Mouse (Mus musculus): Measurements from ENCODE around the gene Vmn1r85. TPM values are rescaled to one million over a fixed set of nuclear protein-coding genes. Genes with fewer than 3 reads are reported as not detected.

Vmn1r85 gene
- not detected for polyA plus RNA-seq (2012; fragmentation: generic; extraction: Trizol)

DNA sequence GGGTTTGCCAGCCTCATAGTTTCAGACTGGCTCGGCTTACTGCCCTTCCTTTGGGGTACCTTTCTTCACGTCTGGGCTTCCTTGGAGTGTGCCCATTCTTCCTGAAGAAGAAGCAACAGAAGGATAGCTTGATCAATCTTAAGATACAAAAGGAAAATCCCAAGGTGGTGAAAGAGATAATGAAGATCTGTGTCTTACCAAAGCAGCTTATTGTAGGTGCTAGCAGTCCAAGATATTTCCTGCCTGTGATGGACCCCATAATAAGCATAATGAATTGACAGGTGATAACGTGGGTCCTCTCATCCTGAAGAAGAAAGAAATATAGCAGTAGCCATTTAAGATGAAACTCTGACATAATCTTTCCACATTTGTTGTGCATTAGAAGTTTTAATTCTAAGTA lies at the start of gene Vmn1r85:
Gene Vmn1r85, minus strand, starts transcription at position 101 of the 400 bp plus-strand sequence.

DNA sequence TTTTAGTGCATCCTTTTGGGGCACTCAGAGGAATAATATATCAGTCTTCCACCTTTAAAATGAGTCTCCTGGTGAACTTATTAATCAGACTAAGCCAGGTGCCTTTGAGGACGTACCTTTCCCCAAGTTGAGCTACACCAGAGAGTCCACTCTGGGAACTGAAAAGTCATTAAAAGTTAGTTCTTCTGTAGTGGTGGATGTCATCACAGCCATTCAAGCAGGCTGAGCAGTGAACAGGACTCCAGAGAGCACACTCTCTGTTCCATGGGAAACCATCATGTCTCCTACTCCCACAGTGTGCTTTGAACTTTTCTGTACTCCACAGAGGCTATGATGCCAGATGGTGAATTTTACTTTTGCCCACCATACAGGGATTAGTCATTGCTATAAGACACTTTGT lies 45.1 kb upstream of the Vmn1r85 start, which contains the start of gene Vmn1r87:
Gene Vmn1r87, minus strand, starts transcription at position 101 of the 400 bp plus-strand sequence.

DNA sequence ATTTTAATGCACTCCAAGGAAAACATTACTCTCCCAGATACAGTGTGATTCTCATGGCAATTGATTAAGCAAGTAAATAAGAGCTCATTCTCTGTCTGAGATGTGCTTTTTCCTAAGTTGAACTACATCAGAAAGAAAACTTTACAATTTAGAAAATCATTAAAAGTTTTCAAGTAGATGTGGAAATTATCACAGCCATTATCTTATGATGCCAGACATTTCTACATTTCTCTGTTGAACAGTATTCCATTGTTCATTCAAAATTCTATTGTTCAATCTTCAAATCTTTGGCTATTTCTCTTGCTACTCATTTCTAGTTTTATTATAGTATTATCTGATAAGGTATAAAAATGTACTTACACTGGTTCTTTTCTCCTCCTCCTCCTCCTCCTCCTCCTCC lies 24.8 kb upstream of the Vmn1r85 start, which contains the start of gene Vmn1r86:
Gene Vmn1r86, minus strand, starts transcription at position 101 of the 400 bp plus-strand sequence.

DNA sequence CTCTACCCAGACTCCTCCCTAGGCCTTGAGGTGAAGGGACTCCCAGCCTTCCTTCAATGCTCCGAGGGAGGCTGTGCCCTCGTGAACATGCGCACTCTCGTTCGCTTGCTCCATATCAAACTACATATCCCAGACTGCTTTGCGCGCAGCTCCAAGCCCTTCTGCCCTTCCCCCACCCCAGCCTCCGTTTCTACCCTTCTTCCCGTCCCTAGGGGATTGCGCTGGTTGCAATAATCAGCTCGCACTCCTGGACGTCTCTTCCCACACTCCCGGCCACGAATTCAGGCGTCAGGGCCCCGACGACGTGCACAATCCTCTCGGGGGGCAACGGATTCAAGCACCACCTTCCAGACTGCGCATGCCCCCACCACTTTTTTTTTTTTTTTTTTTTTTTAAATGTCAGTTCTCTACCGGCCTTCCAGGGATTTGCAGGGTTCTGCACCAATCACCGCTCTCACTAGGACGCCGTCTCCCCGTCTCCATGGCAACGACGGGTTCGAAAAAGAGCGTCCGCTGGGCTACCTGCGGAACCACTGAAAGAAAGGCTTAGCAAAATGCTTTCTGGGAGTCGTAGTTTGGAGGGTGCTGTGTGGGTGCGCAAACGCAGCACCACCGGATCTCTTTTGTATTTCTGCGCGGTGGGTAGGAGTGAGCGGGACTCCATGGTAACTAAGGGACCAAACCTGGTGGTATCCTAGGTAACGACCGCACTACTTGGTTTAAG lies 40.5 kb downstream of the Vmn1r85 start, which contains the start of gene Mzf1:
Gene Mzf1, minus strand, starts transcription at position 478 of the 724 bp plus-strand sequence.

DNA sequence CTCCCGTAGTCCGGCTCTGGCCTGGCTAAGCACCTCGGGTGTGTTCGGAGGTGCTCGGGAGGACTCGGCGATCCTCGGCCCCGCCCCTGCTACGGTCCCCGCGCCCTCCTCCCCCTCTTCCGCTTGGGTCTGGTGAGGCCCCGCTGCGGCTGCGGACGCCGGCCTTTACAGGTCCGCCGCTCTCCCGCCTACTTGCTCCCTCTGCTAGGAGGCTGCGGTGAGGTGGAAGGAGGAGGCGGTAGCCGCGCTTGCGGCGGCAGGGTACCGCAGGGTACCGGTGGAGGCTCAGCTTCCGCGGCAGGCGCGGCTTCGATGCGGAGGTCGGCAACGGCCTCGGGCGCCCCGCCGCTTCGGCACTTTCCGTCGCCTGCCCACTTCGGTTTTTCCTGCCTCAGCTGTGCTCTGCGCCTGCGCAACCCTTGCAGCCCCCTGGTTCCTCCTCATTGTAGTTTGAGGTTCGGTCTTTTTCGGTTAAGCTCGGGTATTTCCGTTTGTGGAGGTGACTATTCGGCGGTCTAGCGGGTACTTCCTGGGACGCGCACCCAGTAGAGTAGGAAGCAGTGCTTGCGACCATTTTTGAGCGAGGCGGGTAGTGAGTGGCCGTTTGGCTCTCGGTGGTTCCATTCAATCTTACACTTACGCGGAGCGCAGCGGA lies 56.9 kb downstream of the Vmn1r85 start, which contains the start of gene Ube2m:
Gene Ube2m, minus strand, starts transcription at position 375 of the 655 bp plus-strand sequence.

DNA sequence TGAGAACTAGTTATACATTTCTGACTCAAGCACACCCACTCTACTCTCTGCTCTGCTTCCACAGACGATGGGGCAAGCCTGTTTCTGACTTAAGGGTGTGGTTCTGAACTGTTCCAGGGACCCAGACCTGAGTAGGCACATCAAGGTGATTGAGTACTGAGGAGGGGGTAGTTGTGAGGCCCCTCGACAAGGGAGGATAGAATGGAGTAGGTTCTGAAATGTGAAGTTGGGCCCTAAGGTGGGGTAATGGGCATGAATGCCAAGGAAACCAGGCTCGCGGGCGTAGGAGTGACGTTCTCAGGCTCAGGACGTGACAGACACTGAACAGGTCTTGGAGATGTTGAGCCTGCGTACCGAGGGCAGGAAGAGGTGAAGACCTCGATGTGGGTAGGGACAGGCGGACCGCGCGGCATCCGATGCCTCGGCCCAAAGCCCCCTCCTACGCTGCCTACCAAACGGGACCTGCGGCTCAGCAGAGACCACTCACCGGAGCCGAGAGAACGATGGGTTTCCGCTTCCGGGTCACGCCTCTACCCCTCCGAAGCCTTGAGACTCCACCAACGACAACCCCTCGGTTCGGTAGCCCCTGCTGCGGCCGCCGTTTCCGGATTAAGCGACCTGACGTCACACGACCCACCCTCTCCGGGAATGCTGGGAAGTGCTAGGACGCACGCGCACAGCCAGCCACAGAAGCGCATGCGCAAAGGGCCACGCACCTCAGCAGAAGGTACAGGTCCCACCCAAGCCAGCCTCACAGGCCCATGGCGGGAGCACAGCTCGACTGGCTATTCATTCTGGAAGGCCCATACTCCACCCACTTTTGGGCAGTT lies 60.6 kb downstream of the Vmn1r85 start, which contains the start of gene Chmp2a:
Gene Chmp2a, minus strand, starts transcription at position 660 of the 830 bp plus-strand sequence.

Other genes starting within 250 kb of the Vmn1r85 start
- gene Zfp128, start 214.0 kb downstream of the Vmn1r85 start, polyA plus RNA-seq (2012; fragmentation: generic; extraction: Trizol) = 1 to 10 TPM in 1 of 2 experiments, under 1 TPM in 1; 0.20 to 2.1 TPM
- gene Zscan22, start 197.4 kb downstream of the Vmn1r85 start, polyA plus RNA-seq (2012; fragmentation: generic; extraction: Trizol) = 1 to 10 TPM; 1.5 to 5.6 TPM
- gene Rps5, start 172.9 kb downstream of the Vmn1r85 start, polyA plus RNA-seq (2012; fragmentation: generic; extraction: Trizol) = 1,000 to 10,000 TPM; 2,873 to 4,278 TPM
- gene Rnf225, start 167.8 kb downstream of the Vmn1r85 start, polyA plus RNA-seq (2012; fragmentation: generic; extraction: Trizol) = 1 to 10 TPM in 1 of 2 experiments, under 1 TPM in 1; 0.30 to 1.0 TPM
- gene Zfp324, start 129.3 kb downstream of the Vmn1r85 start, polyA plus RNA-seq (2012; fragmentation: generic; extraction: Trizol) = 1 to 10 TPM; 3.1 to 9.2 TPM
- 1 to 10 TPM; 1.5 to 3.0 TPM for gene Zfp446, start 117.3 kb downstream of the Vmn1r85 start, polyA plus RNA-seq (2012; fragmentation: generic; extraction: Trizol)
- gene Slc27a5, start 97.0 kb downstream of the Vmn1r85 start, polyA plus RNA-seq (2012; fragmentation: generic; extraction: Trizol) = under 1 TPM in 1 of 2 experiments, not detected in 1; 0.04 TPM
- 100 to 1,000 TPM; 465 to 613 TPM for gene Trim28, start 96.1 kb downstream of the Vmn1r85 start, polyA plus RNA-seq (2012; fragmentation: generic; extraction: Trizol)
- gene Zbtb45, start 85.1 kb downstream of the Vmn1r85 start, polyA plus RNA-seq (2012; fragmentation: generic; extraction: Trizol) = 10 to 100 TPM; 16.4 to 22.3 TPM
- 100 to 1,000 TPM; 141 to 255 TPM for gene Chmp2a, start 60.4 kb downstream of the Vmn1r85 start, polyA plus RNA-seq (2012; fragmentation: generic; extraction: Trizol)
- gene Ube2m, start 56.9 kb downstream of the Vmn1r85 start, polyA plus RNA-seq (2012; fragmentation: generic; extraction: Trizol) = 100 to 1,000 TPM; 117 to 284 TPM
- 1 to 10 TPM in 1 of 2 experiments, under 1 TPM in 1; 0.67 to 4.8 TPM for gene Mzf1, start 40.4 kb downstream of the Vmn1r85 start, polyA plus RNA-seq (2012; fragmentation: generic; extraction: Trizol)
- gene Vmn1r86, start 24.7 kb upstream of the Vmn1r85 start, polyA plus RNA-seq (2012; fragmentation: generic; extraction: Trizol) = not detected
- gene Vmn1r87, start 45.0 kb upstream of the Vmn1r85 start, polyA plus RNA-seq (2012; fragmentation: generic; extraction: Trizol) = not detected
- under 1 TPM in 1 of 2 experiments, not detected in 1; 0.02 TPM for gene Vmn1r88, start 64.4 kb upstream of the Vmn1r85 start, polyA plus RNA-seq (2012; fragmentation: generic; extraction: Trizol)
- gene Vmn1r89, start 117.8 kb upstream of the Vmn1r85 start, polyA plus RNA-seq (2012; fragmentation: generic; extraction: Trizol) = not detected
- 100 to 1,000 TPM in 1 of 2 experiments, 10 to 100 TPM in 1; 40.3 to 121 TPM for gene Lig1, start 182.1 kb upstream of the Vmn1r85 start, polyA plus RNA-seq (2012; fragmentation: generic; extraction: Trizol)
- gene Zswim9, start 183.5 kb upstream of the Vmn1r85 start, polyA plus RNA-seq (2012; fragmentation: generic; extraction: Trizol) = 1 to 10 TPM in 1 of 2 experiments, under 1 TPM in 1; 0.66 to 5.3 TPM
- gene Pla2g4c, start 229.5 kb upstream of the Vmn1r85 start, polyA plus RNA-seq (2012; fragmentation: generic; extraction: Trizol) = under 1 TPM; 0.01 to 0.09 TPM